8 mouse cellular contexts compared by ENCODE assay signal in genomic region chr5:134539891-134540290, GRCm38 (mm10). TPM values are rescaled to one million over a fixed set of nuclear protein-coding genes. Genes with fewer than 3 reads are reported as not detected.
DNase-seq lines count a peak whose midpoint lies in the region; ATAC-seq and TF ChIP-seq lines count a peak whose summit lies in the region.

No protein-coding gene starts in this region.

- TF ChIP-seq POLR2A in myocyte (IDR thresholded peaks at IDR 0.05; ENCODE audit: insufficient read length, low read depth), result peak; percentile 25

- ATAC-seq in hindbrain, embryonic 13.5 days (ENCODE audit: low FRiP score), result peak; percentile 33; the same call in 1 of the 2 replicates

- no peak overlapping the region for H3K9ac ChIP-seq in hindbrain, embryonic 13.5 days

- H3K79me2 ChIP-seq in myocyte (ENCODE audit: control insufficient read depth, insufficient read depth), result peaks cover 6% of the 10 kb centered on the region

- peaks cover 49% of the 10 kb centered on the region for H3K4me1 ChIP-seq in hindbrain, embryonic 13.5 days (replicated peaks)

- no peaks in the 10 kb centered on the region for H3K27me3 ChIP-seq in hindbrain, embryonic 13.5 days
- no peaks in the 10 kb centered on the region for H3K27me3 ChIP-seq in myocyte (ENCODE audit: control insufficient read depth, insufficient read depth, insufficient read length)

- H3K4me2 ChIP-seq in hindbrain, embryonic 13.5 days, result no peak overlapping the region
- H3K4me2 ChIP-seq in myocyte (ENCODE audit: low read depth), result peak overlapping the region; percentile 59

- peaks cover 35% of the 10 kb centered on the region for H3K36me3 ChIP-seq in hindbrain, embryonic 13.5 days
- H3K36me3 ChIP-seq in myocyte (ENCODE audit: control insufficient read depth, insufficient read depth), result no peaks in the 10 kb centered on the region

- no peak overlapping the region for H3ac ChIP-seq in myocyte (ENCODE audit: control insufficient read depth, insufficient read length)

- WGBS in hindbrain, embryonic 13.5 days, result 2% methylated on average over 3 of the region's 3 CpGs

- no peaks in the 10 kb centered on the region for H3K9me3 ChIP-seq in hindbrain, embryonic 13.5 days

- H3K27ac ChIP-seq in hindbrain, embryonic 13.5 days, result peak overlapping the region; percentile 52

- no peak overlapping the region for H3K4me3 ChIP-seq in hindbrain, embryonic 13.5 days
- H3K4me3 ChIP-seq in myocyte, result no peak overlapping the region

- DNase-seq in layer of hippocampus, adult 9-11 months, result peak; percentile 81
- DNase-seq in layer of hippocampus, adult 18-20 months (ENCODE audit: low spot score in 2 of 2), result no peak
- DNase-seq in adrenal gland, postnatal 36 days, result peak; percentile 78 to 87
- peak; percentile 82 for DNase-seq in forelimb bud, embryonic 11.5 days (ENCODE audit: low read depth, low spot score)
- peak; percentile 72 for DNase-seq in liver
- peak; percentile 68 for DNase-seq in yolk sac, embryonic 10.5 days (ENCODE audit: low spot score)

TF ChIP-seq in myocyte, 11 proteins besides CTCF, POLR2A, EP300 and RAD21:
- no peak for TF ChIP-seq MAX (IDR thresholded peaks at IDR 0.05; ENCODE audit: low read depth)
- no peak for TF ChIP-seq TCF12 (IDR thresholded peaks at IDR 0.05; ENCODE audit: insufficient read depth, poor library complexity, severe bottlenecking)
- TF ChIP-seq TCF3 (IDR thresholded peaks at IDR 0.05; ENCODE audit: insufficient read length, low read depth), result no peak

RNA-seq across cellular contexts. Expression of gene Clip2, which starts 12.3 kb away (rescaled TPM):
- total RNA-seq in layer of hippocampus, adult 18-20 months (2021), result 100 to 1,000 TPM; 106 to 107 TPM
- 10 to 100 TPM; 15.1 to 21.0 TPM for total RNA-seq in adrenal gland, postnatal 36 days (2021)
- 14.4 and 15.1 TPM in 2 replicates for polyA plus RNA-seq in hindbrain, embryonic 13.5 days (2015; fragmentation: Nextera tagmentation; extraction: Ambion mirVana)
- 14.2 TPM for polyA plus RNA-seq in myocyte (2012; fragmentation: generic; extraction: Trizol)

RNA-seq across cellular contexts. Expression of gene Syna, which starts 20.1 kb away (rescaled TPM):
- 1 to 10 TPM; 3.8 to 4.3 TPM for total RNA-seq in layer of hippocampus, adult 18-20 months (2021)
- not detected for total RNA-seq in adrenal gland, postnatal 36 days (2021)
- polyA plus RNA-seq in hindbrain, embryonic 13.5 days (2015; fragmentation: Nextera tagmentation; extraction: Ambion mirVana), result 0.42 and 0.43 TPM in 2 replicates
- polyA plus RNA-seq in myocyte (2012; fragmentation: generic; extraction: Trizol), result 0.19 TPM

RNA-seq across cellular contexts. Expression of gene Rfc2, which starts 41.3 kb away (rescaled TPM):
- 10 to 100 TPM; 49.3 to 57.6 TPM for total RNA-seq in layer of hippocampus, adult 18-20 months (2021)
- 10 to 100 TPM; 48.2 to 49.4 TPM for total RNA-seq in adrenal gland, postnatal 36 days (2021)
- 192 and 194 TPM in 2 replicates for polyA plus RNA-seq in hindbrain, embryonic 13.5 days (2015; fragmentation: Nextera tagmentation; extraction: Ambion mirVana)
- 69.3 TPM for polyA plus RNA-seq in myocyte (2012; fragmentation: generic; extraction: Trizol)

Comparison
In these comparisons a context has a peak if more than half of its experiments do, and no peak if none do; other contexts are left out.
1. DNase-seq: peak in layer of hippocampus, adult 9-11 months (single experiment), adrenal gland, postnatal 36 days (2 of 2), forelimb bud, embryonic 11.5 days (single experiment), liver (single experiment) and yolk sac, embryonic 10.5 days (single experiment); none in layer of hippocampus, adult 18-20 months (0 of 2).
2. RNA of gene Clip2, which starts 12.3 kb away (total RNA-seq): 106 to 107 TPM in layer of hippocampus, adult 18-20 months; 15.1 to 21.0 TPM in adrenal gland, postnatal 36 days; every median in the first group is over 4 times any median in the second.
3. RNA of gene Syna, which starts 20.1 kb away (total RNA-seq): 3.8 to 4.3 TPM in layer of hippocampus, adult 18-20 months; not detected in adrenal gland, postnatal 36 days; every median in the first group is over 4 times any median in the second.